Mouse (Mus musculus) CH12.LX (cell line): Measurements from ENCODE around the gene Chpf2.

Experiments
- CHD1 ChIP-seq: IDR thresholded peaks from 2 replicates; pipeline ENCODE4 v1.6.1; 2012; ENCODE audit warnings: low read depth, low read length, improper control_type of control experiment, inconsistent platforms
- CHD2 ChIP-seq: IDR thresholded peaks from 2 replicates; pipeline ENCODE4 v1.6.1; 2011; ENCODE audit warnings: low read length, improper control_type of control experiment
- CTCF ChIP-seq, 2 experiments: IDR thresholded peaks in 1 of 2; conservative IDR thresholded peaks in 1 of 2; 2 replicates each; pipeline ENCODE4 v1.5.1; 2011 to 2012; ENCODE audit warnings: low read depth in 2 of 2, low read length in 2 of 2, improper control_type of control experiment in 1 of 2, inconsistent platforms in 1 of 2, mild to moderate bottlenecking in 1 of 2, moderate library complexity in 1 of 2
- E2F4 ChIP-seq: IDR thresholded peaks from 2 replicates; pipeline ENCODE4 v1.6.1; 2011; ENCODE audit warnings: low read depth, low read length, improper control_type of control experiment; ENCODE audit not compliant: insufficient replicate concordance
- ELF1 ChIP-seq: IDR thresholded peaks from 2 replicates; pipeline ENCODE4 v1.6.1; 2014; ENCODE audit warnings: low read depth, mild to moderate bottlenecking, inconsistent platforms, low read length, improper control_type of control experiment
- EP300 ChIP-seq: IDR thresholded peaks from 2 replicates; pipeline ENCODE4 v1.6.1; 2011; ENCODE audit warnings: low read length, improper control_type of control experiment
- GABPA ChIP-seq: IDR thresholded peaks from 2 replicates; pipeline ENCODE4 v1.6.1; 2012; ENCODE audit warnings: low read depth, low read length, improper control_type of control experiment, inconsistent platforms; ENCODE audit not compliant: insufficient replicate concordance
- JUND ChIP-seq: conservative IDR thresholded peaks from 2 replicates; pipeline ENCODE4 v1.6.1; 2011; ENCODE audit warnings: low read depth, low read length, improper control_type of control experiment
- MAFK ChIP-seq: IDR thresholded peaks from 2 replicates; pipeline ENCODE4 v1.6.1; 2011; ENCODE audit warnings: low read length, improper control_type of control experiment; ENCODE audit not compliant: insufficient replicate concordance
- MAX ChIP-seq: IDR thresholded peaks from 2 replicates; pipeline ENCODE4 v1.6.1; 2011; ENCODE audit warnings: low read length, improper control_type of control experiment
- POLR2A ChIP-seq: IDR thresholded peaks from 2 replicates; pipeline ENCODE4 v1.6.1; 2011; ENCODE audit warnings: low read depth, mild to moderate bottlenecking, improper control_type of control experiment, low read length
- TBP ChIP-seq: conservative IDR thresholded peaks from 2 replicates; pipeline ENCODE4 v1.6.1; 2011; ENCODE audit warnings: low read depth, low read length, improper control_type of control experiment
- ZC3H11A ChIP-seq: IDR thresholded peaks from 2 replicates; pipeline ENCODE4 v1.6.1; 2012; ENCODE audit warnings: low read depth, mild to moderate bottlenecking, inconsistent platforms, low read length, improper control_type of control experiment
- ZNF384 ChIP-seq: IDR thresholded peaks from 2 replicates; pipeline ENCODE4 v1.6.1; 2012; ENCODE audit warnings: low read depth, low read length, improper control_type of control experiment, inconsistent platforms

- TF ChIP-seq POLR2A = no peak
- TF ChIP-seq ELF1 = no peak
- no peak for TF ChIP-seq ZC3H11A
- TF ChIP-seq CTCF (conservative IDR thresholded peaks at IDR 0.05 in 1 of 2, IDR thresholded peaks at IDR 0.05 in 1 of 2; ENCODE audit: low read depth in 2 of 2, low read length in 2 of 2) = no peak
- no peak for TF ChIP-seq CHD2
- TF ChIP-seq ZNF384 = no peak
- TF ChIP-seq EP300 = no peak
- no peak for TF ChIP-seq MAFK
- no peak for TF ChIP-seq JUND
- TF ChIP-seq GABPA = no peak
- no peak for TF ChIP-seq E2F4
- TF ChIP-seq MAX = no peak
- no peak for TF ChIP-seq TBP
- TF ChIP-seq CHD1 = no peak
Observed at GRCm38 (mm10) chr5:24599137-24599536, 12.6 kb downstream of the Chpf2 start.
